Mouse (Mus musculus) spleen, postnatal 14 days (tissue): ENCODE measurements around the gene Zdhhc24.
A peak's percentile ranks its signal among the peaks of the same experiment; 100 is the strongest.

Source experiments
- DNase-seq, 2 experiments: peaks; one replicate each; pipeline ENCODE4 v3.0.0; 2021 to 2022; ENCODE audit warnings: low spot score in 2 of 2

The Zdhhc24 gene

GRCm38 (mm10) chr19:4877785-4878184 lies 683 bp upstream of the Zdhhc24 start, which contains the start of gene Actn3:
Gene Actn3, minus strand, starts transcription at chr19:4877909.
- no peak for DNase-seq

GRCm38 (mm10) chr19:4879324-4879703 lies 846 bp downstream of the Zdhhc24 start:
- DNase-seq: no peak

DNA sequence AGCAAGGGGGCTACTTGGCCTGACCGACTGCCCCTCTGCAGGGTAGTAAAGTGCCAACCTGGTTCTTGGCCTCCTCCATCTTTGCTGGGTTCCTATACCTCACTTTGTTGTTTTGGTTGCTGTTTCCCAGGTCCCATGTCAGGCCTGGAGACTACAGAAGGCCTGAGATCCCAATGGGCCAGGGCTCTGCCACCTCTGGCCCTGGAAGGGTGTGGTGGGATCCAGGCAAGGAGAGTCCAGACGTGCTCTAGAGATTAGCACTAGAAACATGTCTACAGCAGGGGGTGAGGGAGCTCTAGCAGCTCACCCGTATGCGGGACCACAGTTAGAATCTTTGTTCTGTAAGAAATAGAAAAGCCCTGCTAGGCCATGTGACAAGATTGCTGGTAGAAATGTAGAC lies 5.5 kb downstream of the Zdhhc24 start:
- no peak for DNase-seq

DNA sequence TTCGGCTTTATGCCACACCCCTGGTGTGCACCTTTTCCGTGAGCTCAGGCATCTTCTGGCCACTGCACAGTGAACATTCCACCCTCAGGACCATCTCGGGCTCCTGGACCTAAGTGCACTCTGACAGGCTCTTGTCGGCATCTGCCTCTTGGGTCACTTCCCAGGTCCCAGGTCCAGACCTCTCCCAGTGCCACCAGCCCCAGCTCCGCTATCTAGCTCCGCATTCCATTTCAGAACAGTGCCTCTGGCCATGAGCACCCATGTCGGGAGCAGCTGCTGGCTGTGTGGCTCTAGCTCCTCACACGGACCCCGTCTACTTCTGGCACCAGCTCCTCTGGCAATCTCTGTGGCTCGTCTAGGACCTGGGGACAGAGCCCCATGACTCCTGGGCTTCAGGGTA lies 11.3 kb downstream of the Zdhhc24 start:
- no peak for DNase-seq

DNA sequence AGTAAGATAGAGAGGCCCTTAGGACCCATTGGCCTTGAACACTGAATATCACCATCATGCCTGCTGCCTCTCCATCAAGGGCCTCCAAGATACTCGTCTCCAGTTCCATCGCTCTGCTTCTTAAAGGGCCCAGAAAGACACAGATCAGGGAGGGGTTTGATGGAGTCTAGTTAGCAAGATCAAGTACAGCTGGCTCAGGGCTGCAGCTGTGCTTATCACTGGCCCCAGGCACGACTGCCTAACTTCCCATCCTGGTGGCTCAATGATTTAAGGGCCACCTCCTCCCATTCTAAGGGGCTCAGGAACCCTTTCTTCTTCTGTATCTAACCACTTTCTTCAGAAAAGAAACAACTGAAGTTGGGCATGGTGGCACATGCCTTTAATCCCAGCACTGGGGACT lies 13.3 kb downstream of the Zdhhc24 start:
- no peak for DNase-seq

GRCm38 (mm10) chr19:4896780-4897520 lies 18.5 kb downstream of the Zdhhc24 start:
- DNase-seq: no peak

DNA sequence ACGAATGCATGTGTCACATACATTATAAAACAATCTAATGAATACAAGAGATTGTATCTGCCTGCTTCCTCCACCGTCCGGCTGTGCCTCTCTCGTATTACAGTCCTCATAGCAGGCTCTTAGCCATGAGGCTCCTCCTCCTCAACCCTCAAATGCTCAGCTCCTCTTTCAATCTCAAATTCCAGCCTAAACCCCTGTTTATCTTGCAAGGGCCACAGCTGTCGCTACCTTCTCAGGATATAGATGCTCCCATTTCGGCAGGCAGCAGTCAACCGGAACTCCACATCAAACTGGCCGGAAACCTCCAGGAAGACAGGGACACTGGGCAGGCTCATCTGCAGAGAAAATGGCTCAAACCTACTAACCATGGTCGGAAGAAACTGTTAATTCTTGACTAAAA lies 20.5 kb downstream of the Zdhhc24 start:
- no peak for DNase-seq

GRCm38 (mm10) chr19:4899888-4900287 lies 21.4 kb downstream of the Zdhhc24 start:
- no peak for DNase-seq

- DNase-seq: peak; percentile 66 to 78
Observed at GRCm38 (mm10) chr19:4905979-4906794, 27.7 kb downstream of the Zdhhc24 start, which contains the start of gene Bbs1. Gene Bbs1, minus strand, starts transcription at chr19:4906628.

DNA sequence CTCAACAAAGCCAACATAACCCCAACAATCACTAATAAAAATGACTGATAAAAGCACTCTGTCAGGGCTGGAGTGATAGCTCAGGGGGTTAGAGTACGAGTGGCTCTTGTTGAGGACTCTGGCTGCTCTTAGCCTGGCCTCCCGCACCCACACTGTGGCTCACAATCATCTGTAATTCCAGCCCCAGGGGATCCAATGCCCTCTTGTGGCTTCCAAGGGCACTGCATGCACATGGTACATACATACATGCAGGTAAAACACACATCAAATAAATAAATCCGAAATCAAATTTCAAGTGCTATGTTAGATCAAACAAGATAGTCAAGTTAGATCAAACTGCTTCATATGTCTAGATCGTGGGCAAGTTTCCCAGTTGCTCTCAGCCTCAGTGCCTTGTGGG lies 29.6 kb downstream of the Zdhhc24 start:
- peak in 1 of 2 experiments; percentile 50 for DNase-seq

- DNase-seq: no peak
Observed at GRCm38 (mm10) chr19:4909376-4909775, 30.9 kb downstream of the Zdhhc24 start.

- DNase-seq: no peak
Observed at GRCm38 (mm10) chr19:4915924-4916603, 37.6 kb downstream of the Zdhhc24 start.

GRCm38 (mm10) chr19:4916827-4917226 lies 38.4 kb downstream of the Zdhhc24 start:
- DNase-seq: no peak

DNA sequence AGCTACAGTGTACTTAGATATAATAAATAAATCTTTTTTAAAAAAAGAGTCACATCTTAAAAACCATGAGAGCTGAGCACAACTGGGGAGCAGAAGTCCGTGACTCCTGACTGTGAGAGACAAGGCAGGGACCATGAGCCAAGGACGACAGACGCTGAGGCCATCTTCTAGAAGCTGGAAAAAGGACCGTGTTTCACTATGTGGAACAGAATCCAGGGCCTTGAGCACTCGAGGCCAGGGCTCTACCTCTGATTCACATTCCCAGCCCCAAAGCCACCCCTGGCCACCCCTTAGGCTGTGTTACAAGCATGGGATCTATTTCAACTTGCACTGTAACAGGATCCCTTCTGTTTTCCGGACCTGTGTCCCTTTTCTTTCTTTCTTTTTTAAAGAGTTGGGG lies 41.2 kb downstream of the Zdhhc24 start:
- DNase-seq: no peak

- DNase-seq: no peak
Observed at GRCm38 (mm10) chr19:4925121-4925860, 46.8 kb downstream of the Zdhhc24 start.

DNA sequence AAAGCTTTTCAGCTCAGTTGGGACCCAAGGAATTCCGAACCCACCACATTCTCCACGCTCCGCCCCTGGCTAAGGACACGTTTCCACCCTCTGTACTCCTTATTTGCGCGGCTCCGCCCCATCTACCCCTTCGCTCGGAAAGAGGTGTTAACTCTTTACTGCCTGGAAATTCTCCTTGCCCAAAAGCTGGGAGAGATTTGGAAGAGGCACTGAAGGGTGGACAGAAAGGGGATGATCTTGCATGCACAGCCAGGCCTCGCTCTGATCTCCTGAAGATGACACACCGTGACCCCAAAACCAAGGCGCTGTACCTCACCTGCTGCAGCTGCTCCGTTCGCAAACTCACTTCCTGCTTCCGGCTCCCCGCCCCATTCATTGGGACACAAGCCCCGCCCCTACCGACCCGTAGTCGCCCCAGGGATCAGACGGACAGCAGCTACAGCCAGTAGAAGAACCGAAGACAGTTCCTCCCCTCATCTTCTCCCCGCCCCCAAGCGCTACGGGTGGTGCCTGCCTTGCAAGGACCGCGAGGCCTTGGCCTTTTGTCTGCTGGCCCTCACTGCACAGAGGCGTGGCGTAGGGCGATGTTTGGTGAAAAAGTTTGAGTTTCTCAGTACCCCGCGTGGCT lies 49.5 kb downstream of the Zdhhc24 start, which contains the start of gene Dpp3:
Dpp3 (minus strand) TSS at position 384 of the 628 bp plus-strand sequence.
- DNase-seq: peak; percentile 98

DNA sequence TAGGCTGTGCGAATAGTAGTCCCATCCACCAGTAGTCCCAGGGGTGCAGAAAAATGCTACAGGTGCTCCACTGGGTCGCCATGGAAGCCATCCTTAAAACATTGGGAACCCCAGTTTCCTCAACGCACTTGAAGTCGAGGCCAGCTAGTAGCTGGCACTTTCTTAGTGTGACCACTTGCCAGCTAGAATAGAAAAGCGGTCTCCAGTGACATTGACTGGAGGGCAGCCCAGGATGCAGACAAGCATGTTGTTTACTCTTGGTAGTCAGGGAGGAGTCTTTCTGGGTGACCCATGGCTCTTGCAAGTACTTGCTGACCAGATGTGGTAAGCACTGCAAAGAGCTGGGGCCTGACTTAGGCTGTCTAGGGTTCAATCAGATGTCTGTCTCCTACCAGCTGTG lies 50.3 kb downstream of the Zdhhc24 start:
- DNase-seq: no peak
